Mouse (Mus musculus): ENCODE data around the gene Gm21586.
"Not testable (repeated sequence)": the region's sequence is repeated elsewhere in the genome, so short reads cannot be mapped to it uniquely, and the experiment has no call there.

Gm21586 gene

GRCm38 (mm10) chr4:42439078-42439477, at the start of gene Gm21586:
Gene Gm21586, plus strand, starts transcription at chr4:42439378.
- in situ Hi-C loops (cut with MboI; ENCODE audit: low pct_unique_long_range_greater_than_20kb in 1 of 2, low sequenced_read_pairs in 2 of 2, unreplicated experiment in 1 of 2) = not testable (repeated sequence)

GRCm38 (mm10) chr4:42466452-42466851, 27.3 kb downstream of the Gm21586 start, which contains the start of gene Gm2163:
Gene Gm2163, plus strand, starts transcription at chr4:42466752.
- in situ Hi-C loops (cut with MboI; ENCODE audit: low pct_unique_long_range_greater_than_20kb in 1 of 2, low sequenced_read_pairs in 2 of 2, unreplicated experiment in 1 of 2) = not testable (repeated sequence)

All from mouse embryonic stem cell (cell line).